Mouse (Mus musculus) stomach, postnatal 0 days (tissue): ENCODE data around the gene Bckdha.

ENCODE experiments used
- CTCF ChIP-seq: IDR thresholded peaks from 2 replicates; pipeline ENCODE4 v1.5.1; 2016; ENCODE audit warnings: antibody characterized with exemption, low read depth, mild to moderate bottlenecking, moderate library complexity
- EP300 ChIP-seq: optimal IDR thresholded peaks from 2 replicates; pipeline ENCODE3; 2016; ENCODE audit warnings: antibody characterized with exemption

- TF ChIP-seq CTCF (no peak), EP300 (no peak)
Observed at GRCm38 (mm10) chr7:25645074-25645473, 13.7 kb downstream of the Bckdha start.
